Mouse (Mus musculus) cerebellum, adult 9-10 months (tissue): ENCODE results near the gene Ufc1.
"Not testable (repeated sequence)": the region's sequence is repeated elsewhere in the genome, so short reads cannot be mapped to it uniquely, and the experiment has no call there.

Source experiments
- DNase-seq: peaks from one replicate; pipeline ENCODE4 v3.0.0; 2022

Ufc1 gene

GRCm38 (mm10) chr1:171245353-171245752 lies 49.5 kb downstream of the Ufc1 start:
- no peak for DNase-seq

- not testable (repeated sequence) for DNase-seq
Observed at GRCm38 (mm10) chr1:171241952-171242351, 52.9 kb downstream of the Ufc1 start.

GRCm38 (mm10) chr1:171240911-171241310 lies 53.9 kb downstream of the Ufc1 start:
- no peak for DNase-seq

GRCm38 (mm10) chr1:171239992-171240744 lies 54.7 kb downstream of the Ufc1 start:
- no peak for DNase-seq
